Mouse (Mus musculus) cortical plate, adult 2 months (tissue): ENCODE measurements around the gene Clstn2.

Experiments
- CTCF ChIP-seq: fragments of 200-500 bp; IDR thresholded peaks from 2 replicates; pipeline ENCODE4 v1.5.1; 2011; ENCODE audit warnings: mild to moderate bottlenecking, control low read depth, low read length; ENCODE audit not compliant: insufficient read depth; ENCODE audit errors: extremely low read depth
- POLR2A ChIP-seq: fragments of 200-500 bp; IDR thresholded peaks from 2 replicates; pipeline ENCODE4 v1.6.1; 2011; ENCODE audit warnings: mild to moderate bottlenecking, low read length, control low read depth; ENCODE audit not compliant: insufficient read depth; ENCODE audit errors: extremely low read depth

- TF ChIP-seq CTCF = no peak
- TF ChIP-seq POLR2A = no peak
Measured at GRCm38 (mm10) chr9:97883336-97883735, 149.6 kb downstream of the Clstn2 start.
